Mouse (Mus musculus): ENCODE data around the gene Zfhx3. TPM values are rescaled to one million over a fixed set of nuclear protein-coding genes. Genes with fewer than 3 reads are reported as not detected.
A peak's percentile ranks its signal among the peaks of the same experiment; 100 is the strongest.

Zfhx3 gene
- polyA plus RNA-seq, 1 experiment from 2014 or later: 32.2 TPM

GRCm38 (mm10) chr8:108909455-108909854 lies 967.0 kb downstream of the Zfhx3 start:
- no peak overlapping the region for H3K27ac ChIP-seq (ENCODE audit: low read depth, low read length)
- 30% methylated on average over 2 of the region's 2 CpGs for WGBS

GRCm38 (mm10) chr8:108910843-108911242 lies 968.4 kb downstream of the Zfhx3 start:
- Histone ChIP-seq H3K9ac (replicated peaks; ENCODE audit: low read depth, low read length) (no peak overlapping the region), H3K4me1 (ENCODE audit: control insufficient read depth, insufficient read depth, low read length) (peaks cover 10% of the 10 kb centered on the region; the same call in 1 of the 2 replicates), H3K4me2 (ENCODE audit: low read depth, low read length) (no peak overlapping the region), H3K27me3 (ENCODE audit: control insufficient read depth, insufficient read depth, low read length) (no peaks in the 10 kb centered on the region), H3K9me3 (ENCODE audit: control insufficient read depth, low read length) (no peaks in the 10 kb centered on the region), H3K36me3 (ENCODE audit: control insufficient read depth, insufficient read depth, low read length) (no peaks in the 10 kb centered on the region), H3K4me3 (ENCODE audit: low read depth, low read length) (no peak overlapping the region), H3K27ac (ENCODE audit: low read depth, low read length) (no peak overlapping the region)
- WGBS: 82% methylated on average over 12 of the region's 12 CpGs
- no peak for ATAC-seq (ENCODE audit: low read depth)

More at GRCm38 (mm10) chr8:108909455-108909854, 967.0 kb downstream of the Zfhx3 start:
- Histone ChIP-seq H3K9ac (replicated peaks; ENCODE audit: low read depth, low read length) (no peak overlapping the region), H3K4me3 (ENCODE audit: low read depth, low read length) (no peak overlapping the region), H3K9me3 (ENCODE audit: control insufficient read depth, low read length) (no peaks in the 10 kb centered on the region), H3K4me2 (ENCODE audit: low read depth, low read length) (no peak overlapping the region), H3K27me3 (ENCODE audit: control insufficient read depth, insufficient read depth, low read length) (no peaks in the 10 kb centered on the region), H3K36me3 (ENCODE audit: control insufficient read depth, insufficient read depth, low read length) (no peaks in the 10 kb centered on the region), H3K4me1 (ENCODE audit: control insufficient read depth, insufficient read depth, low read length) (peaks cover 8% of the 10 kb centered on the region; the same call in 1 of the 2 replicates)
- ATAC-seq (ENCODE audit: low read depth): no peak

- no peak overlapping the region for H3K4me2 ChIP-seq (ENCODE audit: low read depth, low read length)
- no peaks in the 10 kb centered on the region for H3K9me3 ChIP-seq (ENCODE audit: control insufficient read depth, low read length)
- no peak overlapping the region for H3K4me3 ChIP-seq (ENCODE audit: low read depth, low read length)
- WGBS: 4% methylated on average over 6 of the region's 6 CpGs
- ATAC-seq (ENCODE audit: low read depth): no peak
- no peaks in the 10 kb centered on the region for H3K36me3 ChIP-seq (ENCODE audit: control insufficient read depth, insufficient read depth, low read length)
- H3K27ac ChIP-seq (ENCODE audit: low read depth, low read length): no peak overlapping the region
- H3K4me1 ChIP-seq (ENCODE audit: control insufficient read depth, insufficient read depth, low read length): 0 out of 2 replicates have a peak, but pooled peaks cover 5% of the 10 kb centered on the region
- H3K9ac ChIP-seq (replicated peaks; ENCODE audit: low read depth, low read length): no peak overlapping the region
- no peaks in the 10 kb centered on the region for H3K27me3 ChIP-seq (ENCODE audit: control insufficient read depth, insufficient read depth, low read length)
These were observed 969.1 kb downstream of the Zfhx3 start for GRCm38 (mm10) chr8:108911511-108911910.

GRCm38 (mm10) chr8:108912998-108913397 lies 970.6 kb downstream of the Zfhx3 start:
- Histone ChIP-seq H3K4me2 (ENCODE audit: low read depth, low read length) (no peak overlapping the region), H3K9ac (replicated peaks; ENCODE audit: low read depth, low read length) (no peak overlapping the region), H3K27ac (ENCODE audit: low read depth, low read length) (no peak overlapping the region), H3K9me3 (ENCODE audit: control insufficient read depth, low read length) (no peaks in the 10 kb centered on the region), H3K4me1 (ENCODE audit: control insufficient read depth, insufficient read depth, low read length) (0 out of 2 replicates have a peak, but pooled peaks cover 5% of the 10 kb centered on the region), H3K36me3 (ENCODE audit: control insufficient read depth, insufficient read depth, low read length) (no peaks in the 10 kb centered on the region), H3K27me3 (ENCODE audit: control insufficient read depth, insufficient read depth, low read length) (no peaks in the 10 kb centered on the region), H3K4me3 (ENCODE audit: low read depth, low read length) (no peak overlapping the region)
- WGBS: 92% methylated on average over 7 of the region's 7 CpGs
- ATAC-seq (ENCODE audit: low read depth): no peak

- WGBS: 30% methylated on average over 6 of the region's 6 CpGs
- no peak overlapping the region for H3K9ac ChIP-seq (replicated peaks; ENCODE audit: low read depth, low read length)
- peak overlapping the region; percentile 29; the same call in 1 of the 2 replicates for H3K27ac ChIP-seq (ENCODE audit: low read depth, low read length)
- peaks cover 8% of the 10 kb centered on the region; the same call in 1 of the 2 replicates for H3K4me1 ChIP-seq (ENCODE audit: control insufficient read depth, insufficient read depth, low read length)
- H3K9me3 ChIP-seq (ENCODE audit: control insufficient read depth, low read length): no peaks in the 10 kb centered on the region
- H3K4me3 ChIP-seq (ENCODE audit: low read depth, low read length): no peak overlapping the region
- H3K36me3 ChIP-seq (ENCODE audit: control insufficient read depth, insufficient read depth, low read length): no peaks in the 10 kb centered on the region
- ATAC-seq (ENCODE audit: low read depth): no peak
- H3K27me3 ChIP-seq (ENCODE audit: control insufficient read depth, insufficient read depth, low read length): no peaks in the 10 kb centered on the region
- H3K4me2 ChIP-seq (ENCODE audit: low read depth, low read length): no peak overlapping the region
These were observed 973.0 kb downstream of the Zfhx3 start for GRCm38 (mm10) chr8:108915425-108915824.

GRCm38 (mm10) chr8:108915876-108916275 lies 973.4 kb downstream of the Zfhx3 start:
- H3K4me1 ChIP-seq (ENCODE audit: control insufficient read depth, insufficient read depth, low read length): peaks cover 8% of the 10 kb centered on the region; the same call in 1 of the 2 replicates
- 40% methylated on average over 6 of the region's 6 CpGs for WGBS
- H3K4me2 ChIP-seq (ENCODE audit: low read depth, low read length): no peak overlapping the region
- no peaks in the 10 kb centered on the region for H3K9me3 ChIP-seq (ENCODE audit: control insufficient read depth, low read length)
- no peaks in the 10 kb centered on the region for H3K27me3 ChIP-seq (ENCODE audit: control insufficient read depth, insufficient read depth, low read length)
- no peak overlapping the region for H3K4me3 ChIP-seq (ENCODE audit: low read depth, low read length)
- no peak overlapping the region for H3K9ac ChIP-seq (replicated peaks; ENCODE audit: low read depth, low read length)
- no peak for ATAC-seq (ENCODE audit: low read depth)
- no peaks in the 10 kb centered on the region for H3K36me3 ChIP-seq (ENCODE audit: control insufficient read depth, insufficient read depth, low read length)
- H3K27ac ChIP-seq (ENCODE audit: low read depth, low read length): 0 out of 2 replicates have a peak overlapping the region, but pooled peaks have one; percentile 48

GRCm38 (mm10) chr8:108920151-108920550 lies 977.7 kb downstream of the Zfhx3 start:
- H3K4me1 ChIP-seq (ENCODE audit: control insufficient read depth, insufficient read depth, low read length): peaks cover 6% of the 10 kb centered on the region; the same call in 1 of the 2 replicates
- no peak overlapping the region for H3K4me3 ChIP-seq (ENCODE audit: low read depth, low read length)
- no peaks in the 10 kb centered on the region for H3K9me3 ChIP-seq (ENCODE audit: control insufficient read depth, low read length)
- WGBS: 62% methylated on average over 7 of the region's 7 CpGs
- no peak overlapping the region for H3K9ac ChIP-seq (replicated peaks; ENCODE audit: low read depth, low read length)
- no peaks in the 10 kb centered on the region for H3K36me3 ChIP-seq (ENCODE audit: control insufficient read depth, insufficient read depth, low read length)
- H3K27me3 ChIP-seq (ENCODE audit: control insufficient read depth, insufficient read depth, low read length): no peaks in the 10 kb centered on the region
- no peak overlapping the region for H3K4me2 ChIP-seq (ENCODE audit: low read depth, low read length)
- ATAC-seq (ENCODE audit: low read depth): no peak
- H3K27ac ChIP-seq (ENCODE audit: low read depth, low read length): no peak overlapping the region

GRCm38 (mm10) chr8:108923161-108923560 lies 980.7 kb downstream of the Zfhx3 start:
- 93% methylated on average over 6 of the region's 6 CpGs for WGBS
- no peak overlapping the region for H3K4me3 ChIP-seq (ENCODE audit: low read depth, low read length)
- H3K27ac ChIP-seq (ENCODE audit: low read depth, low read length): no peak overlapping the region
- no peak overlapping the region for H3K9ac ChIP-seq (replicated peaks; ENCODE audit: low read depth, low read length)
- H3K4me2 ChIP-seq (ENCODE audit: low read depth, low read length): no peak overlapping the region
- H3K4me1 ChIP-seq (ENCODE audit: control insufficient read depth, insufficient read depth, low read length): peaks cover 5% of the 10 kb centered on the region; the same call in 1 of the 2 replicates
- no peaks in the 10 kb centered on the region for H3K36me3 ChIP-seq (ENCODE audit: control insufficient read depth, insufficient read depth, low read length)
- no peak for ATAC-seq (ENCODE audit: low read depth)
- H3K9me3 ChIP-seq (ENCODE audit: control insufficient read depth, low read length): no peaks in the 10 kb centered on the region
- no peaks in the 10 kb centered on the region for H3K27me3 ChIP-seq (ENCODE audit: control insufficient read depth, insufficient read depth, low read length)

GRCm38 (mm10) chr8:108924526-108924925 lies 982.1 kb downstream of the Zfhx3 start:
- Histone ChIP-seq H3K27ac (ENCODE audit: low read depth, low read length) (no peak overlapping the region), H3K9ac (replicated peaks; ENCODE audit: low read depth, low read length) (no peak overlapping the region), H3K27me3 (ENCODE audit: control insufficient read depth, insufficient read depth, low read length) (no peaks in the 10 kb centered on the region), H3K36me3 (ENCODE audit: control insufficient read depth, insufficient read depth, low read length) (no peaks in the 10 kb centered on the region), H3K4me3 (ENCODE audit: low read depth, low read length) (no peak overlapping the region), H3K4me2 (ENCODE audit: low read depth, low read length) (no peak overlapping the region), H3K4me1 (ENCODE audit: control insufficient read depth, insufficient read depth, low read length) (peaks cover 5% of the 10 kb centered on the region; the same call in 1 of the 2 replicates), H3K9me3 (ENCODE audit: control insufficient read depth, low read length) (no peaks in the 10 kb centered on the region)
- no peak for ATAC-seq (ENCODE audit: low read depth)
- WGBS: 90% methylated on average over 9 of the region's 9 CpGs

All from neural tube, embryonic 14.5 days (tissue).